Mouse (Mus musculus) retina, embryonic 14.5 days (tissue): ENCODE measurements around the gene Pip5kl1.

Source experiments
- DNase-seq: peaks from one replicate; pipeline ENCODE4 v3.0.0-alpha.2; 2015; ENCODE audit warnings: low spot score

Pip5kl1 gene

GRCm38 (mm10) chr2:32574497-32574896 is at the start of gene Pip5kl1:
Gene Pip5kl1 (plus strand): TSS chr2:32574797.
- DNase-seq: no peak

- no peak for DNase-seq
Observed at GRCm38 (mm10) chr2:32525816-32526215, 48.8 kb upstream of the Pip5kl1 start.

GRCm38 (mm10) chr2:32527468-32527966 is 47.1 kb upstream of the Pip5kl1 start:
- DNase-seq: no peak

- no peak for DNase-seq
Observed at GRCm38 (mm10) chr2:32528326-32528725, 46.3 kb upstream of the Pip5kl1 start.

GRCm38 (mm10) chr2:32530479-32530878 is 44.1 kb upstream of the Pip5kl1 start:
- DNase-seq: no peak

GRCm38 (mm10) chr2:32533163-32533562 is 41.4 kb upstream of the Pip5kl1 start:
- no peak for DNase-seq

GRCm38 (mm10) chr2:32534061-32534732 is 40.4 kb upstream of the Pip5kl1 start:
- peak; percentile 63 for DNase-seq

- peak; percentile 98 for DNase-seq
Observed at GRCm38 (mm10) chr2:32534733-32535471, 39.7 kb upstream of the Pip5kl1 start, which contains the start of gene Fam102a. Gene Fam102a (plus strand): TSS chr2:32535332.

GRCm38 (mm10) chr2:32535501-32535991 is 39.1 kb upstream of the Pip5kl1 start:
- DNase-seq: no peak

- DNase-seq: peak; percentile 41
Observed at GRCm38 (mm10) chr2:32536086-32536633, 38.4 kb upstream of the Pip5kl1 start.

GRCm38 (mm10) chr2:32536634-32537359 is 37.8 kb upstream of the Pip5kl1 start:
- DNase-seq: peak; percentile 37

GRCm38 (mm10) chr2:32537360-32537905 is 37.2 kb upstream of the Pip5kl1 start:
- peak; percentile 34 for DNase-seq

GRCm38 (mm10) chr2:32537941-32538340 is 36.7 kb upstream of the Pip5kl1 start:
- DNase-seq: no peak

- DNase-seq: no peak
Observed at GRCm38 (mm10) chr2:32538461-32538860, 36.1 kb upstream of the Pip5kl1 start.

GRCm38 (mm10) chr2:32539452-32539981 is 35.1 kb upstream of the Pip5kl1 start:
- no peak for DNase-seq

- no peak for DNase-seq
Observed at GRCm38 (mm10) chr2:32541333-32541908, 33.2 kb upstream of the Pip5kl1 start.

- no peak for DNase-seq
Observed at GRCm38 (mm10) chr2:32541986-32542573, 32.5 kb upstream of the Pip5kl1 start.

- DNase-seq: no peak
Observed at GRCm38 (mm10) chr2:32543031-32543449, 31.6 kb upstream of the Pip5kl1 start.

GRCm38 (mm10) chr2:32546951-32547350 is 27.6 kb upstream of the Pip5kl1 start:
- no peak for DNase-seq

GRCm38 (mm10) chr2:32547380-32547779 is 27.2 kb upstream of the Pip5kl1 start:
- DNase-seq: no peak
